Mouse (Mus musculus) midbrain, embryonic 11.5 days (tissue): ENCODE measurements around the gene Pla2g5. TPM values are rescaled to one million over a fixed set of nuclear protein-coding genes. Genes with fewer than 3 reads are reported as not detected.
"Not testable (repeated sequence)": the region's sequence is repeated elsewhere in the genome, so short reads cannot be mapped to it uniquely, and the experiment has no call there.

ENCODE experiments used
- ATAC-seq: fragments of 200-750 bp; cut with Nextera tagmentation; 2 replicates; pipeline ENCODE4 v1.8.0; 2017; ENCODE audit warnings: moderate TSS enrichment, moderate library complexity; ENCODE audit not compliant: low FRiP score
- DNase-seq: peaks from one replicate; pipeline ENCODE4 v3.0.0; 2015; ENCODE audit warnings: low spot score; ENCODE audit errors: missing footprints
- H3K27ac ChIP-seq: fragments of 300-500 bp; sonication (generic); 2 replicates; pipeline ENCODE4 v1.5.1; 2014; ENCODE audit warnings: low read depth, low read length
- H3K27me3 ChIP-seq: fragments of 300-500 bp; sonication (generic); 2 replicates; pipeline ENCODE4 v1.6.1; 2014; ENCODE audit warnings: mild to moderate bottlenecking, low read length, moderate library complexity, mixed read lengths; ENCODE audit not compliant: control insufficient read depth, insufficient read depth
- H3K36me3 ChIP-seq: fragments of 300-500 bp; sonication (generic); 2 replicates; pipeline ENCODE4 v1.6.1; 2014; ENCODE audit warnings: mild to moderate bottlenecking, low read length, moderate library complexity, mixed read lengths; ENCODE audit not compliant: control insufficient read depth, insufficient read depth
- H3K4me1 ChIP-seq: fragments of 300-500 bp; sonication (generic); 2 replicates; pipeline ENCODE4 v1.6.1; 2014; ENCODE audit warnings: low read length; ENCODE audit not compliant: control insufficient read depth, insufficient read depth
- H3K4me2 ChIP-seq: fragments of 300-500 bp; sonication (generic); 2 replicates; pipeline ENCODE4 v1.6.1; 2014; ENCODE audit warnings: mild to moderate bottlenecking, moderate library complexity
- H3K4me3 ChIP-seq: fragments of 300-500 bp; sonication (generic); 2 replicates; pipeline ENCODE4 v1.5.1; 2014; ENCODE audit warnings: low read depth, low read length
- H3K9ac ChIP-seq: fragments of 300-500 bp; sonication (generic); 2 replicates; pipeline ENCODE4 v1.6.1; 2014; ENCODE audit warnings: low read length
- H3K9me3 ChIP-seq: fragments of 300-500 bp; sonication (generic); 2 replicates; pipeline ENCODE4 v1.6.1; 2016; ENCODE audit warnings: low read length; ENCODE audit not compliant: control insufficient read depth
- WGBS: fragments of 180-500 bp; shearing (Covaris S2); extraction: QIAGEN DNeasy Blood & Tissue Kit; methylation state at CpG from one replicate; pipeline ENCODE4 v1.1.7; 2014; 5-methylcytosine and 5-hydroxymethylcytosine counted together
- polyA plus RNA-seq: library from polyadenylated mRNA; unstranded; fragments of >200 nt; fragmentation: Nextera tagmentation; extraction: Ambion mirVana; gene quantifications from 2 replicates; pipeline ENCODE4 v1.2.1, GENCODE M21; 2014

The Pla2g5 gene
- polyA plus RNA-seq, 1 experiment from 2014 or later, result not detected

DNA sequence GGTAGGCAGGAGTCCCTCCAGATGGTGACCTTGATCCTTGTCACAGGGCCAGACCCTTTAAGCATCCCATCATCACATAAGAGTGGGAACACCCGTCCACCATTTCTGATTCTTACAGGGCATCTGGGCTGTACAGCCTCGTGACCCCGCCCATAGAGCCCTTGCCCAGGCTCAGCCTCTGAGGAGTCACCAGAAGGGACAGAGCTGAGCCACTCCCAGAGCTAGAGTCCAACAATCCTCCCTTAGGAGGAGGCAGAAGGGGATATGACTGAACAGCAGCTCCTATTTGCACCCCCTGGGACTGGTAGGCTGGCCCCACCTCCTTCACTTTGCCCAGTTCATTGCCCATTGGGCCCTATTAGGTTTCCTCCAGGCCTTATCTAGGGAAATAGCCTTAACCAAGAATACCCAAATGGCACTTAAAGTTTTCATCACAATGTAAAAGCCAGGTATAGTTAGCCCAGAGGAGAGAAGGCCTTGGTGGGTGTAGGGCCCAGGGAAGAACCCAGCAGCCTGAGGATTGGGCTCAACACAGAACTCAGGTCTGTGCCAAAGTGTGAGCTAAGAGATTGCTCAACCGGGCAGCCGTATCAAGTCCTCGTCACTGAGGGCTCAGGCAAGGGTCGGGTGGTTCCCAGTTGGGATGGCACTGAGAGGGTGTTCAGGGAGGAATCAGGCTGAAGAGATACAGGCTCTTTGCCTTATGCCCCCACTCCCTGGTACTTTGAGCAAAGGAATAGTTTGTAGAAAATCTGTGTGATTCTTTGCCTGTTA lies 17.7 kb upstream of the Pla2g5 start:
- Histone ChIP-seq H3K4me3 (no peak overlapping the region), H3K9ac (no peak overlapping the region), H3K27ac (no peak overlapping the region), H3K4me2 (no peak overlapping the region), H3K27me3 (no peaks in the 10 kb centered on the region; the same call in 1 of the 2 replicates), H3K4me1 (peaks cover 3% of the 10 kb centered on the region; the same call in 1 of the 2 replicates), H3K36me3 (no peaks in the 10 kb centered on the region), H3K9me3 (no peaks in the 10 kb centered on the region)
- DNase-seq, result no peak
- 87% methylated on average over 7 of the region's 7 CpGs for WGBS
- ATAC-seq, result no peak

DNA sequence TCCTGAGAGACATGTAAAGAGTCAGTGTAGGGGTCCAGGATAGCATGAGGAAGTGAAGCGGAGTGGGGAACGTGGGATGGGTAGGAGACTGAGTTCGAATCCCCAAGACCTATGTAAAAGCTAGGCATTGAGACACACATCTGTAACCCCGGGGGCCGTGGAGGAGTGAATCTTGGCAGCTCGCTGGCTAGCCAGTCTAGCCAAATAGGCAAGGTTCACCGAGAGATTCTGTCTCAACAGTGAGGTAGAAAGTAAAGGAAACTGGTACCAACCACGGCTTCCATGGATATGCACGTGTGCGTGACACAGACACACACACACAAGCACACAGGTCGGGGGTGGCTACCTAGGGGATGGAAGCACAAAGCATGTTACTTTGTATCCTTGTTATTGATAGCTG lies 16.5 kb upstream of the Pla2g5 start:
- H3K27ac ChIP-seq, result no peak overlapping the region
- no peaks in the 10 kb centered on the region; the same call in 1 of the 2 replicates for H3K27me3 ChIP-seq
- ATAC-seq (no peak), DNase-seq (no peak)
- H3K9me3 ChIP-seq, result no peaks in the 10 kb centered on the region
- WGBS, result 88% methylated on average over 11 of the region's 11 CpGs
- H3K4me1 ChIP-seq, result peaks cover 3% of the 10 kb centered on the region; the same call in 1 of the 2 replicates
- H3K36me3 ChIP-seq, result no peaks in the 10 kb centered on the region
- H3K4me3 ChIP-seq, result no peak overlapping the region
- no peak overlapping the region for H3K4me2 ChIP-seq
- H3K9ac ChIP-seq, result no peak overlapping the region

DNA sequence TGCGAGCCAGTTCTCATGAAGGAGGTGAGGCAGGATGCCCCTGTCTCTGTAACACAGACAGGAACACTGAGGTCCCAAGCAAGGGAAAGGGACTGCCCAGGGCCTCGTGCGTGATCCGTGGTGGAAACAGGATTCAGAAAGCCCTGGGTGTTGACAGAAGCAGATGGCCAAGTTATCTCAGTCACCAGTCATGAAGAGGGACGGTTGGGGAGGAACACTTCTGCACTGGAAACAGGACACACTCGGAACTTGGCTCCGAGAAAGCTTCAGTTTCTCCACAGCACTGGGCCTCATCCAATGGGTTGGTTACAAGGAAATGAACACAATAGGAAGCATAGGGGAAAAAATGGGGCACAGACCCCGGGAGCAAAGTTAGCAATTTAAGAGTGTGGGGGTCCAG lies 15.5 kb upstream of the Pla2g5 start:
- 72% methylated on average over 8 of the region's 8 CpGs for WGBS

DNA sequence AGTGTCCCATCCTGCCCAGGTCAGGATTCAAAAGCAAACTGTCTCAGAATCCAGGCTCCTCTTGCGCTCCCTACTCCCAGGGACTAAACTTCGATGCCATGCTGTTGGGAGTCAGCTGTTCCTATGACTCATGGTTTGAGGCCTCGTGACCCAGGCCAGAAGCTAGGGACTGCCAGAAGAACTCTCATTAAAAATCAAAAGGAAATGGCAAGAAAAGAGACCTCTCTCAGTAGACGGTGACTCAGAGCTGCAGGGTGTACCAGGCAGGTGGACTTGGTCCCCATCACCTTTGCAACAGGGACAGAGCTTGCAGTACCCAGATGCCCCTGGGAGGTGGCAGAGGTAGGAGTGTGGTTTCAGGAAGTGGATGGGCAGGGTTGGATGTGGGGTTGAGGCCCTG lies 14.4 kb upstream of the Pla2g5 start, which contains the start of gene Pla2g2e:
Gene Pla2g2e (plus strand): TSS at position 212 of the 400 bp plus-strand sequence.
- H3K27ac ChIP-seq, result no peak within 1 kb of the TSS
- no peak within 1 kb of the TSS for H3K4me2 ChIP-seq
- no peaks in the 10 kb centered on the region; the same call in 1 of the 2 replicates for H3K27me3 ChIP-seq
- H3K36me3 ChIP-seq, result no peaks in the 10 kb centered on the region
- H3K4me1 ChIP-seq, result peaks cover 3% of the 10 kb centered on the region; the same call in 1 of the 2 replicates
- H3K9me3 ChIP-seq, result no peaks in the 10 kb centered on the region
- H3K9ac ChIP-seq, result no peak within 1 kb of the TSS
- H3K4me3 ChIP-seq, result no peak within 1 kb of the TSS
- DNase-seq (no peak), ATAC-seq (no peak)
- 89% methylated on average over 4 of the region's 4 CpGs for WGBS

More for the DNA sequence above, 15.5 kb upstream of the Pla2g5 start:
- no peak overlapping the region for H3K9ac ChIP-seq
- H3K4me2 ChIP-seq, result no peak overlapping the region
- H3K4me3 ChIP-seq, result no peak overlapping the region
- H3K4me1 ChIP-seq, result peaks cover 3% of the 10 kb centered on the region; the same call in 1 of the 2 replicates
- H3K36me3 ChIP-seq, result no peaks in the 10 kb centered on the region
- H3K27me3 ChIP-seq, result no peaks in the 10 kb centered on the region; the same call in 1 of the 2 replicates
- no peak overlapping the region for H3K27ac ChIP-seq
- ATAC-seq (no peak), DNase-seq (no peak)
- H3K9me3 ChIP-seq, result no peaks in the 10 kb centered on the region

DNA sequence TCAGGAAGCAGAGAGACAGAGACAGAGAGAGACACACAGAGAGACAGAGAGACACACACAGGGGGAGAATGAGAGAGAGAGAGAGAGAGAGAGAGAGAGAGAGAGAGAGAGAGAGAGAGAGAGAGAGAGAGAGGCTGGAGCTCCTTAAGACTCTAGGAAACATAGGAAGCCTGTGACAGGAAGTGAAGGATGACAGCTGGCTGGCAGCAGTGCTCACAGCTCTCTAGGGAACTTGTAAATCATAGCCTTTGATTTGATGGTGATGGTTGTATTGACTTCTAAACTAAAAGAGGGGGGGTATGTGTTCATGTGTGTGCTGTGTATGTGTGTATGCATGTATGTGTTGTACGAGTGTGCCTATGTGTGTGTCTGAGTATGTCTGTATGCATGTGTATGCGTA lies 12.7 kb upstream of the Pla2g5 start:
- no peak overlapping the region for H3K4me2 ChIP-seq
- no peak overlapping the region for H3K4me3 ChIP-seq
- H3K4me1 ChIP-seq, result no peaks in the 10 kb centered on the region
- WGBS, result 95% methylated on average over 2 of the region's 2 CpGs
- no peak for ATAC-seq
- no peaks in the 10 kb centered on the region for H3K36me3 ChIP-seq
- H3K27me3 ChIP-seq, result no peaks in the 10 kb centered on the region; the same call in 1 of the 2 replicates
- no peak overlapping the region for H3K27ac ChIP-seq
- DNase-seq, result no peak
- H3K9me3 ChIP-seq, result no peaks in the 10 kb centered on the region
- no peak overlapping the region for H3K9ac ChIP-seq

DNA sequence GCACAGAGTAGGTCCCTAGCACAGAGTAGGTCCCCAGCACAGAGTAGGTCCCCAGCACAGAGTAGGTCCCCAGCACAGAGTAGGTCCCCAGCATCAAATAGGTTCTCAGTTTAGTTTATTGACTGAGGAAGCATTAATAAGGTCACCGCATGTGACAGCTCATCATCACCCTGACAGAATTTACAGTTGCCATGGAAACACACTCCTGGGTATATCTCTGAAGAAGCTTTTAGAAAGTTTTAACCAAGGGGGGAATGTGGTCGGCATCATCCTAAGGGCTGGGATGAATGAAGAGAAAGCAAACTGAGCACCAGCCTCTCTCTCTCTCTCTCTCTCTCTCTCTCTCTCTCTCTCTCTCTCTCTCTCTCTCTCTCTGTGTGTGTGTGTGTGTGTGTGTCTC lies 12.0 kb upstream of the Pla2g5 start:
- 76% methylated on average over 2 of the region's 2 CpGs for WGBS

DNA sequence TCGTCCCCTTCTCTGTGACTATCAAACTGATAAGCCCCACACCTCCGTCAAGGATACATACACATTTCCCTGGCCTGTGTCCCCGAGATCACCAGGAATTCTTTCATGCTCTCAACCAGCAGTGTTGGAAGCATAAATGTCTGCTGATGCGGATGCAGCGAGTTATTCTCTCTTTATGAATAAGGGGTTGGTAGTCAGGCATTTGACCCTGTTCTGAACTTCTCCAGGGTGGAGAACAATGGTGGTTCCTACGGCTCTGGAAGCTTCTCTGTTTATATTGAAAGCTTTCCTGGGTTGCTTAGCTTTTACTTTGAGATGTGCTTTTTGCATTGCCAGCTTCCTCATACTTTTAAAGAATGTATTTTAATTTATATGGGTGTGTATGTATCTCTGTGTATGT lies 10.6 kb upstream of the Pla2g5 start, which contains the start of gene Gm13030:
Gene Gm13030 (minus strand): TSS at position 101 of the 400 bp plus-strand sequence.
- H3K4me1 ChIP-seq, result no peaks in the 10 kb centered on the region
- no peak within 1 kb of the TSS for H3K9ac ChIP-seq
- H3K36me3 ChIP-seq, result no peaks in the 10 kb centered on the region
- WGBS, result 87% methylated on average over 6 of the region's 6 CpGs
- no peak within 1 kb of the TSS for H3K27ac ChIP-seq
- no peaks in the 10 kb centered on the region for H3K9me3 ChIP-seq
- no peak within 1 kb of the TSS for H3K4me3 ChIP-seq
- DNase-seq, result no peak
- ATAC-seq, result no peak
- no peaks in the 10 kb centered on the region for H3K27me3 ChIP-seq
- H3K4me2 ChIP-seq, result no peak within 1 kb of the TSS

More for the DNA sequence above, 12.0 kb upstream of the Pla2g5 start:
- not testable (repeated sequence) for H3K27me3 ChIP-seq, H3K36me3 ChIP-seq, H3K4me1 ChIP-seq, ATAC-seq, H3K4me2 ChIP-seq, H3K27ac ChIP-seq, H3K9ac ChIP-seq, DNase-seq, H3K4me3 ChIP-seq, H3K9me3 ChIP-seq

DNA sequence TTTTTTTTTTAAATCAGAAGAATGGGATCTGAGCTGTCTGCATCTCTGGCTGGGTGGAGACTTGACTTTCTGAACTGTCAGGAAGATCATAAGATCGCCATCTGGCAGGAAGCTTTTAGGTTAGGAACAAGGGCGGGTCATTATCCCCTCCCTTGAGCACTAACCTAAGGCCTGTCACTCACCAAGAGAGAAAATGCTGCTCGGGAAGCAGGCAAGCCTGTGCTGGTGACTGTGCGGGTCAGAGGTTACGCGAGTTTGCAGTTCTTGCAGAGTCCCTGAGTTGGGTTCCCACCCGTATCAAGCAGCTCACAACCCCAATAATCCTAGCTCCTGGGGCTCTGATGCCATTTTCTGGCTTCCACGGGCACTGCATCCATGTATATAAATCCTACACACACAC lies 5.4 kb upstream of the Pla2g5 start:
- no peaks in the 10 kb centered on the region for H3K4me1 ChIP-seq
- H3K4me3 ChIP-seq, result no peak overlapping the region
- H3K36me3 ChIP-seq, result no peaks in the 10 kb centered on the region
- DNase-seq (no peak), ATAC-seq (no peak)
- no peak overlapping the region for H3K4me2 ChIP-seq
- no peak overlapping the region for H3K9ac ChIP-seq
- H3K27me3 ChIP-seq, result no peaks in the 10 kb centered on the region
- no peaks in the 10 kb centered on the region for H3K9me3 ChIP-seq
- no peak overlapping the region for H3K27ac ChIP-seq
- 51% methylated on average over 8 of the region's 8 CpGs for WGBS

DNA sequence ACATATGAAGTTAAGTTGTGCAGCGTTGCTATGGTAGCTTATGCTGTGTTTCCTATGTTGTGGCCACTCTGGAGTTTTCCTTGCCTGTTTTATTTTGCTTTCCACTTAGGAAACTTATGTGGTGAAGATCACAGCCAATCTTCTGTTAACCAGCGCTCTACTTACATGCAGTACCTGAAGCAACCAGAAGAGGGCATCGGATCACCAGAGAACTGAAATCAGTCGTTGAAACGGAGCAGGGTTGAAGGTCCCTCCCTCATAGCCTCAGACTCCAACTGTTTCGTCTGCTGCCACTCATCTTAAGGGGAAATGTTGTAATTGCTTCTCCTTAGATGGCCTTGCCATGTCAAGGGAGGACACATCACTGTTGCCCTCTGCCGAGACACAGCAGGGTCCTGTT lies 3.1 kb upstream of the Pla2g5 start:
- ATAC-seq (no peak), DNase-seq (peak; percentile 96)
- WGBS, result 17% methylated on average over 7 of the region's 7 CpGs
- H3K27ac ChIP-seq, result no peak overlapping the region
- H3K27me3 ChIP-seq, result no peaks in the 10 kb centered on the region
- H3K4me2 ChIP-seq, result no peak overlapping the region
- H3K9ac ChIP-seq, result no peak overlapping the region
- H3K36me3 ChIP-seq, result no peaks in the 10 kb centered on the region
- no peak overlapping the region for H3K4me3 ChIP-seq
- H3K9me3 ChIP-seq, result no peaks in the 10 kb centered on the region
- H3K4me1 ChIP-seq, result no peaks in the 10 kb centered on the region
